Mouse (Mus musculus) Patski (cell line): ENCODE results near the gene Acox3. TPM values are rescaled to one million over a fixed set of nuclear protein-coding genes. Genes with fewer than 3 reads are reported as not detected.
A peak's percentile ranks its signal among the peaks of the same experiment; 100 is the strongest.

Experiments
- ATAC-seq: fragments of 100-300 bp; one replicate; pipeline ENCODE4 v1.8.0; 2021
- CTCF ChIA-PET: fragments of 350-600 bp; sonication (Branson Sonifier 250); formaldehyde crosslinking; loops from one replicate; lab custom pipeline; 2022; ENCODE audit warnings: inconsistent platforms; lab: Charles Lee
- POLR2A ChIA-PET: fragments of 350-600 bp; sonication (Branson Sonifier 250); formaldehyde crosslinking; loops from one replicate; lab custom pipeline; 2022; ENCODE audit warnings: antibody characterized with exemption, inconsistent platforms; lab: Charles Lee
- DNase-seq: peaks from one replicate; pipeline ENCODE4 v3.0.0-alpha.2; 2011; ENCODE audit warnings: low read depth, low spot score
- H3K27me3 ChIP-seq: fragments of 371-371 bp; one replicate; pipeline ENCODE4 v1.5.1; 2021
- CTCF ChIP-seq: fragments of 100-300 bp; IDR thresholded peaks from one replicate; pipeline ENCODE4 v1.5.1; 2021
- in situ Hi-C: fragments of 300-500 bp; cut with MboI; formaldehyde crosslinking; loops from 3 replicates; pipeline ENCODE4 v1.11.1; 2018; ENCODE audit warnings: low pct_unique_long_range_greater_than_20kb, mixed read lengths
- polyA plus RNA-seq: library from polyadenylated mRNA; unstranded; gene quantifications from one replicate; pipeline ENCODE4 v1.2.3, GENCODE M21; 2021

Acox3 gene
- polyA plus RNA-seq, 1 experiment from 2014 or later: 44.7 TPM

DNA sequence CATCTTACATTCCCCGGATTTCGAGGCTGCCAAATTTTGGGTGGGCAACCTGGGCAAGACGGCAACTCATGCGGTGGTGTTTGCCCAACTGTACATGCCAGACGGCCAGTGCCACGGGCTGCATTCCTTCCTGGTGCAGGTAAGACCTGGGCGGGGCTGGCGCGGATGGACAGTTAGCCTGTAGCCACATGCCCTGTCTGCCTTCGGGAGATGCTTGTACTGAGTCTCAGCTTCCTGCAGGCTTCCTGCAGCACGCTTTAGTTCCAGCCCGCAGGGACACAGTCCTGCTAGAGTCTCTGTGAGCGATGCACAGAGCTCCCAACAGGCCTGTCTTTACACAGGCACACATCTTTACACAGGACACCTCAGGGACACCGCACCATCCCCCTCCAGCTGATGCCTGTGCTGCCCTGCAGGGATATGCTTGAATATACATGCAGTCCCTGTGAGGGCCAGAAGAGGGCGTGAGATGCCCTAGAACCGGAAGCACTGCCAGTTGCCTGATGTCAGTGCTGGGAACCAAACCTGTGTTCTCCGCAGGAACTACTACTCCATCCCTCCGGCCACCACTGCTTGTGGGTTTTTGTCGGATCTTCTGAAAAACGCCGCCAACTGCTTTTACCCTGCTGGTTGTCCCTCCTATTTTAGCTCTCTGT is 9.4 kb downstream of the Acox3 start:
- ATAC-seq (no peak), DNase-seq (no peak)
- TF ChIP-seq CTCF: no peak
- ChIA-PET POLR2A (no interaction called here), CTCF (interaction anchor here (1.2 to 9.0 kb wide), 5 partner anchors 10 to 122 kb away, joined by 3 to 103 read pairs (median 11); partner anchors contain the start of gene Htra3)
- in situ Hi-C loops: loop anchor here (5.0 to 10.0 kb wide), 2 partner anchors 120 to 273 kb away; no protein-coding TSS in a partner anchor
- no peaks in the 10 kb centered on the region for H3K27me3 ChIP-seq

DNA sequence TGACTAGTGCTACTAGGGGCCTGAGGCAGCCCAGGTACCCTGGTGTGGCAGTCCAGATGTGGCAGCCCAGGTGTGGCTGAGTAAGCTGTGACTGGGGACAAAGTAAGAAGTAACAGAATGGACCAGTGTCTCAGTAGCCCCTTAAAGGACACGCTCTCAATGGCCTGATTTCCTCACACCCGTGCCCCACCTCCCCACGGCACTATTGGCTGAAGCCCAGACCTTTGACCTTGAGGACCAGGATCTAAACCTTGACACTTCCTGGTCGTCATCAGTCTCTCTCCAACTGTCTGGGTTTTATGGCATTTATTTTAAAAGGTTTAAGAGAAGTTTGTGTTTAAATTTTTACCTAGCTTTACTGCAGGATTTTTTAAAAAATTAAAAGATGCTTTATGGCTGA is 10.0 kb downstream of the Acox3 start:
- POLR2A ChIA-PET: no interaction called here
- no peak for DNase-seq

DNA sequence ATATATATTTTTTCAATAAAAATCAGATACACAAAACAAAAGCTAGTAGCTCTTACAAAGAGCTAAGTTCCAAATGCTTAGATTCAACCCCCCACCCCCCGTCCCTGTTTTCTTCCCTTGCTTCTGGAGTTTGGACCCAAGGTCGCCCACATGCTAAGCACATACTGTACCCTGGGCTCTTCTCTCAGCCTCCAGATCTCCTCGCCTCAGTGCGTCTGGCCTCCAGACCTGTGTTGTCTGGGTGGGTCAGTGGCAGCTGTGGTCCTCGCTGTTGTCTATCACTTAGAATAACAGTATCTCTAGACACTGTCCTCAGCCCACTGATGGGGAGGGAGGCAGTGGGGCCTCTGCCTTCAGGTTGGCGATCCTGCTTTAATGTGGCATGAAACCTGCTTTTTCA is 10.4 kb downstream of the Acox3 start:
- in situ Hi-C loops: loop anchor here (5.0 to 10.0 kb wide), 2 partner anchors 119 to 272 kb away; no protein-coding TSS in a partner anchor

More for the DNA sequence above, 10.0 kb downstream of the Acox3 start:
- no peaks in the 10 kb centered on the region for H3K27me3 ChIP-seq
- ATAC-seq: no peak
- in situ Hi-C loops: loop anchor here (5.0 to 10.0 kb wide), 2 partner anchors 119 to 272 kb away; no protein-coding TSS in a partner anchor
- TF ChIP-seq CTCF: no peak
- CTCF ChIA-PET: interaction anchor here (1.2 to 9.0 kb wide), 6 partner anchors 9 to 121 kb away, joined by 3 to 103 read pairs (median 7); partner anchors contain the start of gene Htra3

DNA sequence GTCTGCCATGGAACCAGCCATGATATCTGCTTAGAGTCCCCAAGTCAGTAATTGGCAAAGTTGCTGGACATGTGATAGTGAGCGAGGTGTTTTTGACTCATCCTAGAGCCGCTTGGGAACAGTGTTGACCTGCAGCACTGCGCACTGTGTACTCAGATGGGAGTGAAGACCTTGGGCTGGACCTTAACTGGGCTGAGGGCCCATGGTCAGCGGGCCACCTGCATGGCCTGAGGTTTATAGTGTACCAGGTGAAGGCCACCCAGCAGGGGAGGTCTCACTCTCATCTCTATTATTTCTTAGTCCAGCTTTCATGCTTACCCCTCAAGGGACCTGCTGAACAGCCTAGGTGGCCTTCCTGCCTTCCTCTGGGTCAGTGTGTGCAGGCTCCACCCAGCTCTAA is 11.9 kb downstream of the Acox3 start:
- in situ Hi-C loops: loop anchor here (5.0 to 10.0 kb wide), 3 partner anchors 78 to 270 kb away; no protein-coding TSS in a partner anchor
- ATAC-seq (no peak), DNase-seq (no peak)
- H3K27me3 ChIP-seq: no peaks in the 10 kb centered on the region
- ChIA-PET CTCF (interaction anchor here (0.9 to 9.0 kb wide), 19 partner anchors 10 to 154 kb away, joined by 3 to 103 read pairs (median 5); partner anchors contain the start of genes Acox3 and Htra3), POLR2A (interaction anchor here (1.2 kb wide), 1 partner anchor 89 kb away, joined by 4 read pairs; no protein-coding TSS in a partner anchor)
- TF ChIP-seq CTCF: no peak

More for the DNA sequence above, 10.4 kb downstream of the Acox3 start:
- ChIA-PET CTCF (interaction anchor here (1.2 to 9.0 kb wide), 6 partner anchors 8 to 121 kb away, joined by 3 to 103 read pairs (median 7); partner anchors contain the start of gene Htra3), POLR2A (no interaction called here)
- H3K27me3 ChIP-seq: no peaks in the 10 kb centered on the region
- no peak for TF ChIP-seq CTCF
- DNase-seq: no peak
- ATAC-seq: no peak

GRCm38 (mm10) chr5:35595706-35596105 is 12.9 kb downstream of the Acox3 start:
- DNase-seq (peak; percentile 69), ATAC-seq (peak; percentile 40)
- no peaks in the 10 kb centered on the region for H3K27me3 ChIP-seq
- in situ Hi-C loops: loop anchor here (5.0 to 10.0 kb wide), 2 partner anchors 77 to 269 kb away; no protein-coding TSS in a partner anchor
- POLR2A ChIA-PET: interaction anchor here (1.1 to 1.2 kb wide), 2 partner anchors 81 to 88 kb away, joined by 3 to 4 read pairs; no protein-coding TSS in a partner anchor
- CTCF ChIA-PET: interaction anchor here (0.6 to 9.0 kb wide), 30 partner anchors 9 to 153 kb away, joined by 3 to 103 read pairs (median 4); partner anchors contain the start of genes Acox3, Htra3 and Trmt44
- TF ChIP-seq CTCF: no peak

DNA sequence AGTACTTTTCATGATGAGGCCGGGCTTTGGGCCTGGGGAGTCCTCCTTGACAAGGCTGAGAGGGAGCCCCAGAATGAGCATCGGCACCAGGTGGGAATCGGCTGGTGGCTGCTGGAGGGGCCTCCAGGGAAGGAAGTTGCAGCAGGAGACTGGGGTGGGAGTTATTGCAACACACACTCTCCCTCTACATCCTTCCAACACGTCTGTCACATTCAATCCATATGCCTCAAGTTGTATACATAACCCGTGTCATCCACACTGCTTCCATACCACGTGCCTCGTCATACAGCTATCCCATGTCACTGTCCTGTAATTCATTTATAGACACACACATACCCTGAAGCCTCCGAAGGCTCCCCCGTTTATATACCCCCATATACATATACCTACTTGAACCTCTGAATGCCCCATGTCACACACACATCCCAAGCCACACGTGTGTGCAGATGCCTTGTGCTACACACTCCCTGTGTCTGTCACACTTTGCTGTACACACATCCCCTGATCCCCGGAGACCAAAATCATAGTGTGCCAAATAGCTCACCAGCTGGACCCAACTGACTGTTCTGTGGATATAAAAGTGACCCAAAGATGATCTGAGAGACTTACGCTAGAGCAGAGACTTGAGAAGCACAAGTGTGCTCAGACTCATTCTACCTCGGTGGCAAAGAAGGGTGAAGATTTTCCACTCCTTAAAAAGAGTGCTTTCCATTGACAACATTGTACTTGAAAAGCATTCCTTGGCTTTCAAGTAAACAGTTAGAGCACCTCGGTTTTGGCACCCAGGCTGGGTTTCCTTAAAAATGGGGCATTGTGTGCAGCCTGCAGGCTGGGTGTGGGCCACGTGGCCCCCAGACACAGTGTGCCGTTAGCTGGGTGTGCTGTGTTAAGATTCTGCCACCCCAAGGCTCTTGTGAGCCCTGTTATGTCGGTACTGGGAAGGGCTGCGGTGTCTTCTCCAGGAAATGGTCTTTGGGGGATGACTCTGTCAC is 13.6 kb downstream of the Acox3 start:
- POLR2A ChIA-PET: interaction anchor here (1.1 to 1.2 kb wide), 2 partner anchors 80 to 87 kb away, joined by 3 to 4 read pairs; no protein-coding TSS in a partner anchor
- in situ Hi-C loops: loop anchor here (5.0 to 10.0 kb wide), 2 partner anchors 76 to 268 kb away; no protein-coding TSS in a partner anchor
- H3K27me3 ChIP-seq: no peaks in the 10 kb centered on the region
- no peak for TF ChIP-seq CTCF
- ATAC-seq (no peak), DNase-seq (no peak)
- CTCF ChIA-PET: interaction anchor here (0.8 to 9.0 kb wide), 22 partner anchors 8 to 137 kb away, joined by 3 to 103 read pairs (median 5); partner anchors contain the start of genes Acox3, Htra3 and Trmt44

DNA sequence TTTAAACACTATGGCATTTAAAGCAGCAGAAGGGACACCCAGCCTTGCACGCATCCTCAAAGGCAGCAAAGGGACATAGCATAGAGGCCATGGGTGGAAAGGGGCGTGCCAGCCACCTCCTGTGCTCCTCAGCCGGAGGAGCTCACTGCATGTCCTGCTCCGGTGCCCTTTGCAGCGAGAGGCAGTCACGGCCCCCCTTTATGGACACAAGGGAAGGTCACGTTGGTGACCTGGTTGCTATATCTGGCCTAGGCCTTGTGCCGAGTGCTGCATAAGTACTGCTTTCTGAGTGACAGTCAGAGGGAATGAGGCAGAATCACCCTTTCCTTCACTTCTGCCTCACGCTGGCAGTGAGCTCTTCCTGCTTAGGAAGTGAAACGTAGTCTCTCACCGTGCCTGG is 17.4 kb downstream of the Acox3 start:
- no peak for DNase-seq
- in situ Hi-C loops: no loop called here

GRCm38 (mm10) chr5:35601526-35601925 is 18.7 kb downstream of the Acox3 start:
- CTCF ChIA-PET: interaction anchor here (0.9 to 1.1 kb wide), 4 partner anchors 9 to 145 kb away, joined by 3 read pairs; no protein-coding TSS in a partner anchor
- H3K27me3 ChIP-seq: no peaks in the 10 kb centered on the region
- in situ Hi-C loops: no loop called here
- ATAC-seq: no peak
- TF ChIP-seq CTCF: no peak
- POLR2A ChIA-PET: interaction anchor here (0.5 to 0.6 kb wide), 2 partner anchors 56 to 128 kb away, joined by 3 to 5 read pairs; no protein-coding TSS in a partner anchor
- DNase-seq: no peak

More for the DNA sequence above, 17.4 kb downstream of the Acox3 start:
- POLR2A ChIA-PET: no interaction called here
- CTCF ChIA-PET: interaction anchor here (1.1 to 9.0 kb wide), 4 partner anchors 10 to 117 kb away, joined by 3 to 103 read pairs (median 4); partner anchors contain the start of gene Htra3
- H3K27me3 ChIP-seq: no peaks in the 10 kb centered on the region
- no peak for ATAC-seq
- TF ChIP-seq CTCF: no peak

DNA sequence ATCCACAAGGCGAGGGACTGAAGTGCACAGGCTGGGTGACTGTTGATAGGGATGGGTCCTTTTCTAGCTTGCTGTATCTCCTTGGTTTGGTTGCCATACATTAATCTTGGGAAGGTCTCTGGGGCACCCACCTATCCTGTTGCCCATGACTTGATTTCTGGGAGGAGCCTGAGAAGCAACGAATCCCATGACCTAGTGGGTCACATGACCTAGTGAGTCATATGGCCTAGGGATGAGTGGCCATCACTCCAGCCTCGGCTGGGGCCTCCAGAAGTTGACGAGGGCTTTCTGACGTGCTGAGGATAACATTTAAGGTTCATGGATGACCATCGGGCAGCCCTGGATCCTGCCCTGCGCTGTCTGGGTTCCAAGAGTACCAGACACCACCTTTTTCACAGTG is 22.5 kb downstream of the Acox3 start:
- DNase-seq (no peak), ATAC-seq (no peak)
- in situ Hi-C loops: no loop called here
- ChIA-PET CTCF (interaction anchor here (1.0 to 1.8 kb wide), 2 partner anchors 10 to 108 kb away, joined by 4 to 5 read pairs; no protein-coding TSS in a partner anchor), POLR2A (no interaction called here)
- no peaks in the 10 kb centered on the region for H3K27me3 ChIP-seq
- no peak for TF ChIP-seq CTCF
